Mouse (Mus musculus) spleen, adult 12 weeks (tissue): ENCODE measurements around the gene Ap1s3.
A peak's percentile ranks its signal among the peaks of the same experiment; 100 is the strongest.

ENCODE experiments used
- DNase-seq: peaks from one replicate; pipeline ENCODE4 v3.0.0; 2022; ENCODE audit warnings: low spot score

The Ap1s3 gene

GRCm38 (mm10) chr1:79671543-79672337 lies at the start of gene Ap1s3:
Ap1s3 (minus strand) TSS chr1:79671972.
- DNase-seq, result peak; percentile 56

GRCm38 (mm10) chr1:79714152-79714923 lies 42.6 kb upstream of the Ap1s3 start:
- no peak for DNase-seq

GRCm38 (mm10) chr1:79713081-79713480 lies 41.3 kb upstream of the Ap1s3 start:
- DNase-seq, result no peak

- DNase-seq, result no peak
Measured at GRCm38 (mm10) chr1:79711147-79712126, 39.7 kb upstream of the Ap1s3 start.

- DNase-seq, result no peak
Measured at GRCm38 (mm10) chr1:79710678-79711077, 38.9 kb upstream of the Ap1s3 start.

GRCm38 (mm10) chr1:79710216-79710615 lies 38.4 kb upstream of the Ap1s3 start:
- no peak for DNase-seq

- DNase-seq, result no peak
Measured at GRCm38 (mm10) chr1:79707383-79707782, 35.6 kb upstream of the Ap1s3 start.

GRCm38 (mm10) chr1:79706707-79707106 lies 34.9 kb upstream of the Ap1s3 start:
- DNase-seq, result no peak

- no peak for DNase-seq
Measured at GRCm38 (mm10) chr1:79704672-79705071, 32.9 kb upstream of the Ap1s3 start.

- DNase-seq, result no peak
Measured at GRCm38 (mm10) chr1:79703520-79703919, 31.7 kb upstream of the Ap1s3 start.

GRCm38 (mm10) chr1:79698506-79698905 lies 26.7 kb upstream of the Ap1s3 start:
- no peak for DNase-seq

GRCm38 (mm10) chr1:79697382-79697781 lies 25.6 kb upstream of the Ap1s3 start:
- no peak for DNase-seq

GRCm38 (mm10) chr1:79696933-79697332 lies 25.2 kb upstream of the Ap1s3 start:
- DNase-seq, result no peak

GRCm38 (mm10) chr1:79692482-79692881 lies 20.7 kb upstream of the Ap1s3 start:
- DNase-seq, result no peak

GRCm38 (mm10) chr1:79687254-79687653 lies 15.5 kb upstream of the Ap1s3 start:
- no peak for DNase-seq

GRCm38 (mm10) chr1:79684027-79684426 lies 12.3 kb upstream of the Ap1s3 start:
- no peak for DNase-seq

GRCm38 (mm10) chr1:79682936-79683335 lies 11.2 kb upstream of the Ap1s3 start:
- DNase-seq, result no peak

- DNase-seq, result no peak
Measured at GRCm38 (mm10) chr1:79680777-79681176, 9.0 kb upstream of the Ap1s3 start.

GRCm38 (mm10) chr1:79678117-79678684 lies 6.4 kb upstream of the Ap1s3 start:
- DNase-seq, result no peak

- DNase-seq, result no peak
Measured at GRCm38 (mm10) chr1:79675716-79676115, 3.9 kb upstream of the Ap1s3 start.

GRCm38 (mm10) chr1:79671196-79671542 lies 603 bp downstream of the Ap1s3 start:
- peak; percentile 33 for DNase-seq
